Mouse (Mus musculus) kidney, embryonic 16.5 days (tissue): ENCODE measurements around the gene Ptma. TPM values are rescaled to one million over a fixed set of nuclear protein-coding genes. Genes with fewer than 3 reads are reported as not detected.
"Not testable (repeated sequence)": the region's sequence is repeated elsewhere in the genome, so short reads cannot be mapped to it uniquely, and the experiment has no call there.

Experiments
- ATAC-seq: fragments of 200-750 bp; cut with Nextera tagmentation; 2 replicates; pipeline ENCODE4 v1.8.0; 2017; ENCODE audit warnings: moderate TSS enrichment; ENCODE audit not compliant: low FRiP score, low TSS enrichment
- H3K27ac ChIP-seq: fragments of 300-500 bp; sonication (generic); 2 replicates; pipeline ENCODE4 v1.5.1; 2014; ENCODE audit warnings: low read length
- H3K27me3 ChIP-seq: fragments of 300-500 bp; sonication (generic); 2 replicates; pipeline ENCODE4 v1.6.1; 2014; ENCODE audit warnings: low read length, control low read depth, mixed read lengths; ENCODE audit not compliant: insufficient read depth
- H3K36me3 ChIP-seq: fragments of 300-500 bp; sonication (generic); 2 replicates; pipeline ENCODE4 v1.6.1; 2014; ENCODE audit warnings: low read length, control low read depth, mixed read lengths; ENCODE audit not compliant: insufficient read depth
- H3K4me1 ChIP-seq: fragments of 300-500 bp; sonication (generic); 2 replicates; pipeline ENCODE4 v1.6.1; 2014; ENCODE audit warnings: low read length, control low read depth, mixed read lengths; ENCODE audit not compliant: insufficient read depth
- H3K4me2 ChIP-seq: fragments of 300-500 bp; sonication (generic); replicated peaks from 2 replicates; pipeline ENCODE4 v1.6.1; 2014; ENCODE audit warnings: low read depth, low read length
- H3K4me3 ChIP-seq: fragments of 300-500 bp; sonication (generic); 2 replicates; pipeline ENCODE4 v1.5.1; 2014; ENCODE audit warnings: mild to moderate bottlenecking, low read length
- H3K9ac ChIP-seq: fragments of 300-500 bp; sonication (generic); replicated peaks from 2 replicates; pipeline ENCODE4 v1.6.1; 2014; ENCODE audit warnings: low read length
- H3K9me3 ChIP-seq: fragments of 300-500 bp; sonication (generic); 2 replicates; pipeline ENCODE4 v1.6.1; 2016; ENCODE audit warnings: low read length, control low read depth
- WGBS: fragments of 180-500 bp; shearing (Covaris S2); extraction: QIAGEN DNeasy Blood & Tissue Kit; methylation state at CpG from one replicate; pipeline ENCODE4 v1.1.7; 2014; 5-methylcytosine and 5-hydroxymethylcytosine counted together
- polyA plus RNA-seq: library from polyadenylated mRNA; unstranded; fragments of >200 nt; fragmentation: Nextera tagmentation; extraction: Ambion mirVana; gene quantifications from 2 replicates; pipeline ENCODE4 v1.2.1, GENCODE M21; 2015

The Ptma gene
- polyA plus RNA-seq, 1 experiment from 2014 or later, result 2,279 TPM

- Histone ChIP-seq H3K9ac (no peak overlapping the region), H3K4me2 (peak overlapping the region; percentile 24), H3K27me3 (no peaks in the 10 kb centered on the region), H3K4me3 (0 out of 2 replicates have a peak overlapping the region, but pooled peaks have one; percentile 18), H3K4me1 (peaks cover 31% of the 10 kb centered on the region), H3K36me3 (peaks cover 31% of the 10 kb centered on the region), H3K27ac (peak overlapping the region; percentile 71), H3K9me3 (no peaks in the 10 kb centered on the region; the same call in 1 of the 2 replicates)
- WGBS, result 24% methylated on average over 11 of the region's 11 CpGs
- ATAC-seq, result peak; percentile 58
Observed at GRCm38 (mm10) chr1:86532362-86533051, 6.0 kb downstream of the Ptma start.

- Histone ChIP-seq H3K4me3 (no peak overlapping the region), H3K9me3 (no peaks in the 10 kb centered on the region; the same call in 1 of the 2 replicates), H3K4me1 (peaks cover 31% of the 10 kb centered on the region), H3K4me2 (no peak overlapping the region), H3K36me3 (peaks cover 27% of the 10 kb centered on the region), H3K27ac (0 out of 2 replicates have a peak overlapping the region, but pooled peaks have one; percentile 43), H3K9ac (0 out of 2 replicates have a peak overlapping the region, but pooled peaks have one; percentile 11), H3K27me3 (no peaks in the 10 kb centered on the region)
- ATAC-seq, result no peak
- 87% methylated on average over 6 of the region's 6 CpGs for WGBS
Observed at GRCm38 (mm10) chr1:86533411-86534130, 7.0 kb downstream of the Ptma start.

DNA sequence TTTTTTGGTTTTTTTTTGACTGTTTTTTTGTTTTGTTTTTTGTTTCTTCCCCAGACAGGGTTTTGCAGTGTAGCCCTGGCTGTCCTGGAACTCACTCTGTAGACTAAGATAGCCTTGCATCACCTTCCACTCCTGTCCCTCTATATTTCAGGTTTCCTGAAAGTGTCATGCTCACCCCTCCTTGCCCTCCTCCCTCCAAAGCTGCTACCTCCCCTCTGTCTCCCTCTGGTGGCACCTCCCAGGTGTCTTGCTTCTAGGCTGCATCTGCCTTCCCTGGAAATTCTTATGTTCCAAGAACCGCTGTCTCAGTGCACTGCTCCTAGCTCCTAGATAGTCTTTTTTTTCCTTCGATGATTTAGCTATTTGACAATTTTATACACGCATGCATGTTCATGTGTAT is 11.9 kb downstream of the Ptma start:
- Histone ChIP-seq H3K9me3 (no peaks in the 10 kb centered on the region; the same call in 1 of the 2 replicates), H3K4me2 (no peak overlapping the region), H3K4me3 (no peak overlapping the region), H3K27me3 (no peaks in the 10 kb centered on the region), H3K36me3 (peaks cover 18% of the 10 kb centered on the region), H3K9ac (no peak overlapping the region), H3K27ac (no peak overlapping the region), H3K4me1 (no peaks in the 10 kb centered on the region)
- ATAC-seq, result 0 out of 2 replicates have a peak, but pooled peaks have one; percentile 24
- 66% methylated on average over 3 of the region's 3 CpGs for WGBS

GRCm38 (mm10) chr1:86539583-86539982 is 13.1 kb downstream of the Ptma start:
- H3K9ac ChIP-seq, H3K27ac ChIP-seq, H3K9me3 ChIP-seq, H3K27me3 ChIP-seq, H3K4me2 ChIP-seq, ATAC-seq, H3K4me1 ChIP-seq, H3K4me3 ChIP-seq: not testable (repeated sequence)
- WGBS, result 89% methylated on average over 12 of the region's 12 CpGs
- peaks cover 26% of the 10 kb centered on the region for H3K36me3 ChIP-seq

DNA sequence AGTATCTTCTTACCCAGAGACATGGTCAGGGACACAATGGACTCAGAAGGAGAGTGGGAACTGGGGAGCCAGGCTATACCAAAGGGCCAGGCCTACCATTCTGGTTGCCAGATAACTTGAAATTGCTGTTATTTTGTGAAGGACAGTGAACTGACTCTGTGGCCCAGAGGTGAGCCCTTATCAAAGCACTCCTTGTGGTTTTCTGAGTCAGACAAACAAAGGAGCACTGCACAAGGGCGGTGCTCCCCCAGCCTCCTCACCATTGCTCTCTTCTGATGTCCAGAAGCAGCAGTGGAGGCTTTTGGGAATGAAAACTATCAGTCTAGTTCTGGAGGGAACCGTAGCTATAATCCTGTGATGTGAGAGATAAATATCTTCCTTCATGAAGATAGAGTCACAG is 16.1 kb downstream of the Ptma start:
- ATAC-seq, result no peak
- no peak overlapping the region for H3K9ac ChIP-seq
- WGBS, result 83% methylated on average over 2 of the region's 2 CpGs
- H3K9me3 ChIP-seq, result no peaks in the 10 kb centered on the region
- no peaks in the 10 kb centered on the region for H3K4me1 ChIP-seq
- H3K4me2 ChIP-seq, result no peak overlapping the region
- H3K27ac ChIP-seq, result no peak overlapping the region
- peaks cover 40% of the 10 kb centered on the region for H3K36me3 ChIP-seq
- no peak overlapping the region for H3K4me3 ChIP-seq
- H3K27me3 ChIP-seq, result no peaks in the 10 kb centered on the region

DNA sequence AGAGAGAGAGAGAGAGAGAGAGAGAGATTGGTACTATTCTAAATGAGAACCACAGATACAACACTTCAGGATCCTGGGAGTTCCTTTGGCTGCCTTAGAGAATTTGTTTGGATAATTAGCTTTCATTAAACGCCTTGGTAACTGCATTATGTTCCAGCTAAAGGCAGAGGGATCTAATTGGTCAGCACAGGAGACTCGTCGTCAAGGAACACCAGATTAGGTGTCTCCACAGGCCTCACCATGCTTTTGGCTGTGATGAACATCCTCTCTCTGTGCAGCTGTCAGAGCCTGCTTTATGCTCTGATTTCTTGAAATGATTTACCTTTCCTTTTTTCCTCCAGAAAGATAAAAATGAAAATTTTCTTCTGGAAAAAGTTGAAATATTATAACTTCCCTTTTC is 20.3 kb downstream of the Ptma start:
- H3K9me3 ChIP-seq, result no peaks in the 10 kb centered on the region
- no peak overlapping the region for H3K4me2 ChIP-seq
- peaks cover 37% of the 10 kb centered on the region for H3K36me3 ChIP-seq
- 80% methylated on average over 3 of the region's 3 CpGs for WGBS
- no peaks in the 10 kb centered on the region for H3K27me3 ChIP-seq
- H3K27ac ChIP-seq, result no peak overlapping the region
- no peak for ATAC-seq
- H3K9ac ChIP-seq, result no peak overlapping the region
- no peaks in the 10 kb centered on the region for H3K4me1 ChIP-seq
- H3K4me3 ChIP-seq, result no peak overlapping the region

DNA sequence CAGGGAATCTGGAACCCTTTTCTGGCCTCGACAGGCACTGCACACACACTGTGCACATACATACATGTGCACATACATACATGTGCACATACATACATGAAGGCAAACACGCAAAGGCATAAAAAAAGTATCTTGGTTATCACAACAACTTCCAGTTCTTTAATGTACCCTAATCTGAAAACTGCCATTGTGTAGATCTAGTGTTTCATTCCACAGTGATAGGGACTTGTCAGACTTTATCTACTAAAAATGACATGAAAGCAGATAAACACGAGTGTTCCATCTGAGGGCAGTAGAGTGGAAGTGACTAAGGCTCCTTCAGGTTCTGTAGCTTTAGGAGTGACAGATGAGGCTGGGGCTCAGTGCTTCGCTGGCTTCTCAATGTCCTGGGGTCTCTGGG is 24.8 kb downstream of the Ptma start:
- peaks cover 6% of the 10 kb centered on the region; the same call in 1 of the 2 replicates for H3K36me3 ChIP-seq
- no peak overlapping the region for H3K4me2 ChIP-seq
- WGBS, result 85% methylated on average over 4 of the region's 4 CpGs
- no peaks in the 10 kb centered on the region for H3K27me3 ChIP-seq
- no peaks in the 10 kb centered on the region for H3K4me1 ChIP-seq
- H3K9ac ChIP-seq, result no peak overlapping the region
- no peaks in the 10 kb centered on the region for H3K9me3 ChIP-seq
- H3K4me3 ChIP-seq, result no peak overlapping the region
- no peak overlapping the region for H3K27ac ChIP-seq
- ATAC-seq, result no peak

DNA sequence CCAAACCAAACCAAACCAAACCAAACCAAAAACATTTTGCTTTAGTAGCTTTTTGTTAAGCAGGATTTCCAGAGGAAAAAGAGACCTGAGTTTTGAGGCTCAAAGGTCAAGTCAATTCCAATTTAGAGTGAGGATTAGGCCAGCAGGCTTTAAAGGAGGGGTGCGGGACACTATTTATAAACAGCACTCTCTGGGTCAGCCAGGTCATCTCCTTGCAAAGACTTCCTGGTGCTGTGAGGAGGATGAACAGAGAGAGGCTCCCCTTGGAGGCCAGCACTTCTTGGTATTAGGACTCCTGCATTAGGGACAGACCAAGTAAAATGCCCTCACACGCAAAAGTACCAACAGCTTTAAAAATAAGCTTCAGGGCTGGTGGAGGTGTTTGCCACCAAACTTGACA is 25.4 kb downstream of the Ptma start:
- Histone ChIP-seq H3K4me1 (no peaks in the 10 kb centered on the region), H3K4me3 (no peak overlapping the region), H3K9ac (no peak overlapping the region), H3K27me3 (no peaks in the 10 kb centered on the region), H3K27ac (no peak overlapping the region), H3K36me3 (no peaks in the 10 kb centered on the region; the same call in 1 of the 2 replicates), H3K4me2 (no peak overlapping the region), H3K9me3 (no peaks in the 10 kb centered on the region)
- ATAC-seq, result no peak
- WGBS, result 63% methylated on average over 2 of the region's 2 CpGs

DNA sequence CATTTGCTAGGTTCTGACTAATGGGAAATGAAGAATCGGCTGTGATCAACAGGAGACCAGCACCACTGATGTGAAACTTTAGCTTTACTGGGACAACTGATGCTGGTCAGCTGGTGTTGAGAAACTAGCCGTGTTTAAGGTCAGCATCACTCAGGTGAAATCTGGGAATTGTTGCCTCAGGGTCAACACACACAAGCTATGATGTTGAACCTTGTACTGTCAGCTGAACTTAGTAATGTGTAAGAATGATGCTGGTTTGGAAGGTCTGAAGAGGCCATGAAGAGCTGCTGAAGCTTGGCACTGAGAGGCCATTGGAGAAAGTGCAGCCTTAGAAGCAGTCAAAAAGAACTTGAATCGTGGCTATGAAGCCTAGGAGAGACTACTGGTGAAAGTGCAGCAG is 29.1 kb downstream of the Ptma start:
- Histone ChIP-seq H3K9ac (no peak overlapping the region), H3K4me2 (no peak overlapping the region), H3K9me3 (no peaks in the 10 kb centered on the region), H3K27me3 (no peaks in the 10 kb centered on the region), H3K4me1 (no peaks in the 10 kb centered on the region), H3K36me3 (no peaks in the 10 kb centered on the region), H3K27ac (no peak overlapping the region), H3K4me3 (no peak overlapping the region)
- ATAC-seq, result no peak
- WGBS, result 73% methylated on average over 3 of the region's 3 CpGs

GRCm38 (mm10) chr1:86557872-86558271 is 31.3 kb downstream of the Ptma start:
- H3K9me3 ChIP-seq, result no peaks in the 10 kb centered on the region
- H3K4me1 ChIP-seq, result no peaks in the 10 kb centered on the region
- no peak overlapping the region for H3K9ac ChIP-seq
- no peak overlapping the region for H3K4me3 ChIP-seq
- ATAC-seq, result no peak
- no peaks in the 10 kb centered on the region for H3K27me3 ChIP-seq
- WGBS, result 63% methylated on average over 7 of the region's 7 CpGs
- H3K27ac ChIP-seq, result no peak overlapping the region
- H3K36me3 ChIP-seq, result peaks cover 1% of the 10 kb centered on the region; the same call in 1 of the 2 replicates
- H3K4me2 ChIP-seq, result no peak overlapping the region
